Mouse (Mus musculus) myocyte (in vitro differentiated cells): ENCODE data around the gene Frmd8. TPM values are rescaled to one million over a fixed set of nuclear protein-coding genes. Genes with fewer than 3 reads are reported as not detected.

Source experiments
- H3K27me3 ChIP-seq: one replicate; pipeline ENCODE4 v1.6.1; 2011; ENCODE audit not compliant: control insufficient read depth, insufficient read depth, insufficient read length
- H3K36me3 ChIP-seq: one replicate; pipeline ENCODE4 v1.6.1; 2011; ENCODE audit not compliant: control insufficient read depth, insufficient read depth
- H3K4me2 ChIP-seq: one replicate; pipeline ENCODE4 v1.6.1; 2011; ENCODE audit warnings: low read depth, control low read depth
- H3K4me3 ChIP-seq: one replicate; pipeline ENCODE4 v1.5.1; 2011; ENCODE audit warnings: mild to moderate bottlenecking, control low read depth, moderate library complexity
- H3K79me2 ChIP-seq: one replicate; pipeline ENCODE4 v1.6.1; 2011; ENCODE audit not compliant: control insufficient read depth, insufficient read depth
- H3ac ChIP-seq: one replicate; pipeline ENCODE4 v1.6.1; 2011; ENCODE audit not compliant: control insufficient read depth, insufficient read length
- CEBPB ChIP-seq: IDR thresholded peaks from 2 replicates; pipeline ENCODE4 v1.6.1; 2011; ENCODE audit warnings: mild to moderate bottlenecking, moderate library complexity; ENCODE audit not compliant: poor library complexity, insufficient read depth, severe bottlenecking
- E2F4 ChIP-seq: IDR thresholded peaks from one replicate; pipeline ENCODE4 v1.6.1; 2011; ENCODE audit warnings: mild to moderate bottlenecking, control low read depth, moderate library complexity; ENCODE audit not compliant: insufficient read depth
- MAX ChIP-seq: IDR thresholded peaks from one replicate; pipeline ENCODE4 v1.6.1; 2011; ENCODE audit warnings: low read depth, mild to moderate bottlenecking, control low read depth
- MYOD1 ChIP-seq, 3 experiments: IDR thresholded peaks; one replicate each; pipeline ENCODE4 v1.6.1; 2011; ENCODE audit warnings: control low read depth in 2 of 3, low read depth in 2 of 3, mild to moderate bottlenecking in 2 of 3, moderate library complexity in 1 of 3; ENCODE audit not compliant: insufficient read length in 2 of 3, control insufficient read depth in 1 of 3
- MYOG ChIP-seq, 3 experiments: IDR thresholded peaks; one replicate each; pipeline ENCODE4 v1.6.1; 2011; ENCODE audit warnings: control low read depth in 2 of 3, low read depth in 2 of 3, mild to moderate bottlenecking in 2 of 3; ENCODE audit not compliant: insufficient read length in 2 of 3, control insufficient read depth in 1 of 3, insufficient read depth in 1 of 3
- POLR2A ChIP-seq: IDR thresholded peaks from one replicate; pipeline ENCODE4 v1.6.1; 2011; ENCODE audit warnings: low read depth, mild to moderate bottlenecking, control low read depth, moderate library complexity; ENCODE audit not compliant: insufficient read length
- POLR2AphosphoS2 ChIP-seq: IDR thresholded peaks from one replicate; pipeline ENCODE4 v1.6.1; 2011; ENCODE audit warnings: low read depth, control low read depth; ENCODE audit not compliant: insufficient read length
- REST ChIP-seq: IDR thresholded peaks from one replicate; pipeline ENCODE4 v1.6.1; 2011; ENCODE audit warnings: mild to moderate bottlenecking, control low read depth, moderate library complexity; ENCODE audit not compliant: insufficient read depth, insufficient read length
- SRF ChIP-seq: IDR thresholded peaks from one replicate; pipeline ENCODE4 v1.6.1; 2011; ENCODE audit warnings: low read depth; ENCODE audit not compliant: control insufficient read depth, insufficient read length
- TCF12 ChIP-seq: IDR thresholded peaks from one replicate; pipeline ENCODE4 v1.6.1; 2011; ENCODE audit warnings: mild to moderate bottlenecking, control low read depth; ENCODE audit not compliant: poor library complexity, insufficient read depth, severe bottlenecking
- TCF3 ChIP-seq: IDR thresholded peaks from one replicate; pipeline ENCODE4 v1.6.1; 2011; ENCODE audit warnings: low read depth, control low read depth; ENCODE audit not compliant: insufficient read length
- USF1 ChIP-seq: IDR thresholded peaks from one replicate; pipeline ENCODE4 v1.6.1; 2011; ENCODE audit warnings: low read depth, mild to moderate bottlenecking, control low read depth, moderate library complexity
- polyA plus RNA-seq: library from polyadenylated mRNA; unstranded; fragments of >200 nt; fragmentation: generic; extraction: Trizol; gene quantifications from one replicate; pipeline ENCODE4 v1.2.1, GENCODE M21; 2012; ENCODE audit warnings: missing spikeins

The Frmd8 gene
- polyA plus RNA-seq, 1 experiment, result 22.3 TPM

GRCm38 (mm10) chr19:5807740-5808139 is 67.3 kb downstream of the Frmd8 start:
- Histone ChIP-seq H3K27me3 (no peaks in the 10 kb centered on the region), H3K79me2 (peaks cover 10% of the 10 kb centered on the region), H3ac (no peak overlapping the region), H3K4me3 (no peak overlapping the region), H3K36me3 (no peaks in the 10 kb centered on the region), H3K4me2 (no peak overlapping the region)
- TF ChIP-seq E2F4 (no peak), MYOD1 (IDR thresholded peaks at IDR 0.05; ENCODE audit: control insufficient read depth in 1 of 3, insufficient read length in 2 of 3, low read depth in 2 of 3) (no peak), REST (no peak), MAX (no peak), USF1 (no peak), SRF (no peak), POLR2AphosphoS2 (no peak), CEBPB (no peak)

- Histone ChIP-seq H3K4me3 (no peak overlapping the region), H3K4me2 (peak overlapping the region; percentile 90)
Measured at GRCm38 (mm10) chr19:5806809-5807205, 68.3 kb downstream of the Frmd8 start.

GRCm38 (mm10) chr19:5806051-5806808 is 68.8 kb downstream of the Frmd8 start:
- no peaks in the 10 kb centered on the region for H3K27me3 ChIP-seq
- H3K4me2 ChIP-seq, result peak overlapping the region; percentile 90
- peaks cover 21% of the 10 kb centered on the region for H3K79me2 ChIP-seq
- TF ChIP-seq TCF12 (no peak), MYOG (IDR thresholded peaks at IDR 0.05; ENCODE audit: control insufficient read depth in 1 of 3, insufficient read depth in 1 of 3, insufficient read length in 2 of 3, low read depth in 2 of 3) (no peak), E2F4 (no peak), POLR2AphosphoS2 (no peak), TCF3 (no peak), MYOD1 (IDR thresholded peaks at IDR 0.05; ENCODE audit: control insufficient read depth in 1 of 3, insufficient read length in 2 of 3, low read depth in 2 of 3) (no peak)
- H3ac ChIP-seq, result no peak overlapping the region
- no peaks in the 10 kb centered on the region for H3K36me3 ChIP-seq
- no peak overlapping the region for H3K4me3 ChIP-seq

More at GRCm38 (mm10) chr19:5806809-5807205, 68.3 kb downstream of the Frmd8 start:
- no peaks in the 10 kb centered on the region for H3K27me3 ChIP-seq
- peaks cover 15% of the 10 kb centered on the region for H3K79me2 ChIP-seq
- H3K36me3 ChIP-seq, result no peaks in the 10 kb centered on the region
- TF ChIP-seq MAX, result no peak
- H3ac ChIP-seq, result no peak overlapping the region

- Histone ChIP-seq H3K4me3 (peak overlapping the region; percentile 100), H3ac (peak overlapping the region; percentile 71), H3K36me3 (peaks cover 7% of the 10 kb centered on the region), H3K4me2 (peak overlapping the region; percentile 90), H3K79me2 (peaks cover 39% of the 10 kb centered on the region), H3K27me3 (no peaks in the 10 kb centered on the region)
- no peak for TF ChIP-seq POLR2AphosphoS2
- no peak for TF ChIP-seq USF1
- no peak for TF ChIP-seq MAX
- TF ChIP-seq TCF12, result no peak
- no peak for TF ChIP-seq POLR2A
- TF ChIP-seq CEBPB, result no peak
- TF ChIP-seq REST, result no peak
- no peak for TF ChIP-seq TCF3
- no peak for TF ChIP-seq SRF
- TF ChIP-seq E2F4, result no peak
- no peak for TF ChIP-seq MYOG (IDR thresholded peaks at IDR 0.05; ENCODE audit: control insufficient read depth in 1 of 3, insufficient read depth in 1 of 3, insufficient read length in 2 of 3, low read depth in 2 of 3)
- TF ChIP-seq MYOD1 (IDR thresholded peaks at IDR 0.05; ENCODE audit: control insufficient read depth in 1 of 3, insufficient read length in 2 of 3, low read depth in 2 of 3), result no peak
Measured at GRCm38 (mm10) chr19:5804371-5804899, 70.6 kb downstream of the Frmd8 start.

- H3K27me3 ChIP-seq, result no peaks in the 10 kb centered on the region
- TF ChIP-seq CEBPB (no peak), MYOG (IDR thresholded peaks at IDR 0.05; ENCODE audit: control insufficient read depth in 1 of 3, insufficient read depth in 1 of 3, insufficient read length in 2 of 3, low read depth in 2 of 3) (no peak), MYOD1 (IDR thresholded peaks at IDR 0.05; ENCODE audit: control insufficient read depth in 1 of 3, insufficient read length in 2 of 3, low read depth in 2 of 3) (no peak), USF1 (no peak), POLR2AphosphoS2 (no peak), E2F4 (no peak), TCF12 (no peak), REST (no peak), TCF3 (no peak), MAX (no peak), SRF (no peak), POLR2A (no peak)
- peaks cover 44% of the 10 kb centered on the region for H3K79me2 ChIP-seq
- H3K36me3 ChIP-seq, result peaks cover 12% of the 10 kb centered on the region
- H3K4me3 ChIP-seq, result peak overlapping the region; percentile 100
- peak overlapping the region; percentile 90 for H3K4me2 ChIP-seq
- H3ac ChIP-seq, result peak overlapping the region; percentile 71
Measured at GRCm38 (mm10) chr19:5803881-5804279, 71.2 kb downstream of the Frmd8 start.
